In genomic region chr13:19394798-19395687, GRCm38 (mm10) we compare ENCODE assay signal across 8 mouse cellular contexts. TPM values are rescaled to one million over a fixed set of nuclear protein-coding genes. Genes with fewer than 3 reads are reported as not detected.
DNase-seq lines count a peak whose midpoint lies in the region; ATAC-seq and TF ChIP-seq lines count a peak whose summit lies in the region.

No protein-coding gene starts in this region.

- H3K36me3 ChIP-seq in heart, embryonic 11.5 days (ENCODE audit: control insufficient read depth, insufficient read depth, low read length): no peaks in the 10 kb centered on the region
- peaks cover 5% of the 10 kb centered on the region; the same call in 1 of the 2 replicates for H3K36me3 ChIP-seq in ES-Bruce4 (ENCODE audit: control insufficient read depth, insufficient read depth, low read length, poor library complexity, severe bottlenecking)
- no peaks in the 10 kb centered on the region for H3K36me3 ChIP-seq in forebrain, embryonic 16.5 days (ENCODE audit: control insufficient read depth, insufficient read depth)

- peak overlapping the region; percentile 92 for H3K4me3 ChIP-seq in heart, embryonic 11.5 days (ENCODE audit: low read depth, low read length)
- H3K4me3 ChIP-seq in ES-Bruce4 (ENCODE audit: low read depth, low read length): peak overlapping the region; percentile 84
- H3K4me3 ChIP-seq in forebrain, embryonic 16.5 days (replicated peaks; ENCODE audit: low read length): peak overlapping the region; percentile 97

- H3K4me1 ChIP-seq in heart, embryonic 11.5 days (ENCODE audit: control insufficient read depth, insufficient read depth, low read length): peaks cover 15% of the 10 kb centered on the region; the same call in 1 of the 2 replicates
- H3K4me1 ChIP-seq in ES-Bruce4 (ENCODE audit: control insufficient read depth, insufficient read depth, low read length): no peaks in the 10 kb centered on the region
- H3K4me1 ChIP-seq in forebrain, embryonic 16.5 days (replicated peaks; ENCODE audit: control insufficient read depth, insufficient read depth, low read length): peaks cover 17% of the 10 kb centered on the region

- peak overlapping the region; percentile 93 for H3K9ac ChIP-seq in heart, embryonic 11.5 days (ENCODE audit: low read depth, low read length)
- H3K9ac ChIP-seq in ES-Bruce4 (ENCODE audit: low read depth, poor library complexity, severe bottlenecking): peak overlapping the region; percentile 75
- H3K9ac ChIP-seq in forebrain, embryonic 16.5 days (replicated peaks; ENCODE audit: low read depth, low read length): peak overlapping the region; percentile 87

- H3K27ac ChIP-seq in heart, embryonic 11.5 days (ENCODE audit: low read depth, low read length): peak overlapping the region; percentile 82; the same call in 1 of the 2 replicates
- H3K27ac ChIP-seq in ES-Bruce4 (ENCODE audit: insufficient read depth, low read length): no peak overlapping the region
- H3K27ac ChIP-seq in forebrain, embryonic 16.5 days (ENCODE audit: low read length): peak overlapping the region; percentile 68

- TF ChIP-seq EP300 in ES-Bruce4 (IDR thresholded peaks at IDR 0.05; ENCODE audit: insufficient read depth, low read depth, low read length): no peak

- no peak for TF ChIP-seq POLR2A in ES-Bruce4 (IDR thresholded peaks at IDR 0.05; ENCODE audit: insufficient read depth, low read length)

- H3K27me3 ChIP-seq in heart, embryonic 11.5 days (ENCODE audit: control insufficient read depth, insufficient read depth, low read length): no peaks in the 10 kb centered on the region
- no peaks in the 10 kb centered on the region for H3K27me3 ChIP-seq in ES-Bruce4 (ENCODE audit: control insufficient read depth, insufficient read depth, low read length, poor library complexity, severe bottlenecking)
- H3K27me3 ChIP-seq in forebrain, embryonic 16.5 days (replicated peaks; ENCODE audit: control insufficient read depth, insufficient read depth, low read length): no peaks in the 10 kb centered on the region

- no peak for DNase-seq in heart, adult 18-20 months
- no peak for DNase-seq in right cerebral cortex, postnatal 10 days (ENCODE audit: low spot score in 2 of 2)
- DNase-seq in right cerebral cortex, adult 18-20 months: no peak

- 2% methylated on average over 24 of the region's 25 CpGs for WGBS in heart, embryonic 11.5 days (ENCODE audit: insufficient replicate concordance)
- under 1% methylated on average over 25 of the region's 25 CpGs for WGBS in forebrain, embryonic 16.5 days

- H3K9me3 ChIP-seq in heart, embryonic 11.5 days (replicated peaks; ENCODE audit: control insufficient read depth, low read length): no peaks in the 10 kb centered on the region
- H3K9me3 ChIP-seq in ES-Bruce4 (replicated peaks; ENCODE audit: control insufficient read depth, insufficient read depth, low read length, poor library complexity, severe bottlenecking): peaks cover 18% of the 10 kb centered on the region
- H3K9me3 ChIP-seq in forebrain, embryonic 16.5 days (ENCODE audit: control insufficient read depth, low read length): no peaks in the 10 kb centered on the region

- H3K4me2 ChIP-seq in heart, embryonic 11.5 days: peak overlapping the region; percentile 64
- peak overlapping the region; percentile 64 for H3K4me2 ChIP-seq in forebrain, embryonic 16.5 days (ENCODE audit: low read length)

- peak; percentile 69 for ATAC-seq in heart, embryonic 11.5 days (replicated peaks; ENCODE audit: insufficient number of reproducible peaks, low FRiP score, low TSS enrichment)
- ATAC-seq in forebrain, embryonic 16.5 days: peak; percentile 64
- ATAC-seq in megakaryocyte, adult 5-6 weeks (ENCODE audit: poor library complexity, severe bottlenecking): peak; percentile 41
- ATAC-seq in megakaryocyte-erythroid progenitor cell, adult 5-6 weeks (replicated peaks; ENCODE audit: low FRiP score, low TSS enrichment, poor library complexity, severe bottlenecking): no peak

- no peak for TF ChIP-seq CTCF in ES-Bruce4 (IDR thresholded peaks at IDR 0.05; ENCODE audit: low read depth, low read length)

RNA-seq across cellular contexts. Expression of gene Stard3nl, which starts 0.6 kb away (rescaled TPM):
- polyA plus RNA-seq in heart, embryonic 11.5 days (2014; fragmentation: Nextera tagmentation; extraction: Ambion mirVana): 91.5 and 96.2 TPM in 2 replicates
- 10 to 100 TPM; 15.1 to 16.8 TPM for total RNA-seq in heart, adult 18-20 months (2021)
- 45.4 and 63.7 TPM in 2 replicates for polyA plus RNA-seq in ES-Bruce4 (2011; ENCODE audit: insufficient read depth, insufficient read length, low read depth, missing spikeins)
- 188 and 193 TPM in 2 replicates for polyA plus RNA-seq in forebrain, embryonic 16.5 days (2015; fragmentation: Nextera tagmentation; extraction: Ambion mirVana)
- total RNA-seq in megakaryocyte, adult 5-6 weeks (2015): 109 and 113 TPM in 2 replicates
- total RNA-seq in megakaryocyte, adult 5-6 weeks (2017): 65.5 and 72.3 TPM in 2 replicates
- 24.2 and 37.8 TPM in 2 replicates for total RNA-seq in megakaryocyte-erythroid progenitor cell, adult 5-6 weeks (2014; fragmentation: Nextera tagmentation)
- 29.1 and 30.2 TPM in 2 replicates for total RNA-seq in megakaryocyte-erythroid progenitor cell, adult 5-6 weeks (2017)
